Mouse (Mus musculus) urinary bladder, postnatal 4 days (tissue): ENCODE results near the gene Lag3.
"Not testable (repeated sequence)": the region's sequence is repeated elsewhere in the genome, so short reads cannot be mapped to it uniquely, and the experiment has no call there.

Experiments
- DNase-seq, 2 experiments: peaks; one replicate each; pipeline ENCODE4 v3.0.0; 2021 to 2022; ENCODE audit warnings: low spot score in 2 of 2

Lag3 gene

DNA sequence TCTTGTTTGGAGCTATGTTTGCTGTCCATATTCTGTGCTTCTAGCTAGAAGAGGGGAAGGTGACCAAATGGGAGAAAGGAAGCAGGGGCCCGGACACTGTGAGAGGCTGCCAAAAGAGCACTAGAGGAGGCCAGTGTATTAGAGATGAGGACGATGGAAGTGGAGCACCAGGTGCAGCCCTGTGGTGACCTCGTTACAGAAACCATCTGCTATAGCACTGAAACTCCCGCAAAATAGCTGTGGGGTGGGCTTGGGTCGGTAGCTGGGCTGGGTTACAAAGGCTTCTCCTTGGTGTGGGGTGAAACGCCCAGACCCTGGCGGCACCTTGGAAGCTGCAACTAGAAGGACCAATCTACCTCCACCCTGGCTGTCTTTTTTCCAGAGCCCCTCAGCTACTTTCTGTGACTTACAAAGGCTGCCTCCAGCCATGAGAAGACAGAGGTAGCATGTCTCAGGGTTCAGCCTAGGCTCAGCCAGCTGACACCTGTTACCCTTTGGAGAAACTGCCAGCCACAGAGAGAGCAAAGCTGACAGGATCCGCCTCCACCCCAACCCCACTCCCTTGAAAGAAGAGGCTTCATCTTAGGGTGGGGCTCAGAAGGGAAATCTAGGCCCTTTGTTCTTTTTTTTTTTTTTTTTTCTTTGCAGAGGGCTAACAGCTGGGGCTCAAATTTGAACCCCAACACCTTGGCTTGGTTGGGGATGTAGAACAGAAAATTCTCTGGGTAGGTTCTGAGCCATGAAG, 11.3 kb downstream of the Lag3 start:
- DNase-seq: no peak

DNA sequence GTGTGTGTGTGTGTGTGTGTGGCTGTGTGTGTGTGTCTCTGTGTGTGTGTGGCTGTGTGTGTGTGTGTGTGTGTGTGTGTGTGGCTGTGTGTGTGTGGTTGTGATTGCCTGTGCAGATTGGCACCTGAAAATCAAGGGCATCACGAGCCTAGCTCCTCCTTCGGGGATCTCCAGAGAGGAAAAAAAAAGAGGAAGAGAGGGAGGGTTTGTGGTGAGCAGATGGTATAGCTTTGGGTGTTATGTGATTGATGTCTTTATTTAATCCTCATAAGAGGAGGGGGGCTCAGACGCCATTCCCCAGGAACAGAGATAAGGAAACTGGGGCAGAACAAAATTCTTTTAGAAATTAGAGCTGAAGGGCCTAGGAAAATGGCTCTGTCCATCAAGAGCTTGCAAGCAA, 13.1 kb downstream of the Lag3 start:
- no peak for DNase-seq

DNA sequence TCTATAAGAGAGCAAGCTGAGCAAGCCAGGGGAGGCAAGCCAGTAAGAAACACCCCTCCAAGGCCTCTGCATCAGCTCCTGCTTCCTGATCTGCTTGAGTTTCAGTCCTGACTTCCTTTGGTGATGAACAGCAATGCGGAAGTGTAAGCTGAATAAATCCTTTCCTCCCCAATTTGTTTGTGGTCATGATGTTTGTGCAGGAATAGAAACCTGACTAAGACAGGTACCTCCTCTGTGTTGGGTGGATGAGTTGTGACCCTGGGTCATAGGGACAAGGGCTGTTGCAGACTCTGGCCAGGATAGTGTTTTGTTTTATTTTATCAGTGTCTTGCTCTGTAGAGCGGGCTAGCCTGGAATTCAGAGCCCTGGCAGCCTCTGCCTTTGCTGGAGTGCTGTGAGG, 17.4 kb downstream of the Lag3 start:
- not testable (repeated sequence) for DNase-seq

DNA sequence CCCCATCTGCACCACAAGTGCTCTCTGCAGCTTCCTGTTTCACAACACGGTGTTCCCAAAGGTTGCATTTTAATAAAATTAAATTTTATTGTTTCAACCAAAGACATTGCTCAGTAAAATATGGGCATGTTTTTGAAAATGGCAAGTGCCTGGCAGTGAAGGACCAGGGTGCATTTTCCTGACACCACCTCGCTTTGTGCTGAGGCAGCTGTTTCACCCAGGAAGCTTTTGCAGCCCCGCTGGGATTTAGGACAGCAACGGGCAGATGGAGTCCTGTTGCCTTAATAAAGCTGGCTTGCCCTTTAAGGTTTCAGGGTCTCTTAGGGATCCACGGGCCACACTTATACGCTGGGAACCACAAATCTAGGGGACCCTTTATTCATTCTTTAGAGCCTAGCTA, 20.5 kb downstream of the Lag3 start:
- no peak for DNase-seq

DNA sequence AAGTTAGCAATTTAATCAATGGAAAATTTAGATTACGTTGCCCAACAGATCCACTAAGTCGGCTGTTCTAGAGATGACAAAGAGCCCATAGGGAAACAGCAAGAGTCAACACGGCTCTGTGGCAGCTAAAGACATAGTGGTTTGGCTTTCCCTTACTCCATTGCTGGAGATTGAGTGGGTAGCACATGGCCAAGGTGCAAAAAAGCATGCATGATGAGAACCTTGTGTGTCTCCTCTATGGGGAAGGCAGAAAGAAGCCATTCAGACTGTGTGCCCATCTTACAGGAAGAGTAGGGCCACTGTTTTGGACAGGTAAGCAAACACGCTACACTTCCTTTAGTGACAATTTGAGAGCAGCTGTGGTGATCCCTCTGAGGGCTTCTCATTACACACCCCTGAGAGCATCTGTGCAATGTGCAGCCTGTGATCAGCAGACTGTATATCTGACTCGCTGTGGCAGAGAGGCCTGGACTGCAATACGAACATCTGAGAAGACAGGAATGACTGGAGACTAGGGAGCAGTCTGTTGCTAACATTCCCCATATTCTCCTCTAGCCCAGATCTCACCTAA, 22.9 kb downstream of the Lag3 start:
- DNase-seq: no peak

DNA sequence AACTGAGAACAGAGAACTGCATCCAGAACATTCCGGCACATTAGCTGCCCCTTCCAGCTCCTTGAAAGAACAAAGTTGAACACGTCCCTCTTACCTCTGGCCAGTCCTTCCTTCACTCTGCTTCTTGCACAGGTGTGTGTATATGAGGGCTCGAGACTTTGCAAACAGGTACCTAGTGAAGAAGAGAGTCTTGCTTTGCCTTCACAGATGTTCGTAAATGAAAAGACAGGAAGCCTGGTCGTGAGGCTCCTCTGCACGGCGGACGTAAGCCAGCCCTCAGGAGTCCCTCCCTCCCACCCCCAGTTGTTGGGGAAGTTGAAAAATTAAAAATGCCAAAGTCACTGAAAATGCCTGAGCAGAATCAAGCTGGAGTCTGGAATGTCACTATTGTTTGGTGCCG, 23.5 kb downstream of the Lag3 start, which contains the start of gene Cd4:
Gene Cd4, minus strand, starts transcription at position 236 of the 400 bp plus-strand sequence.
- no peak for DNase-seq

DNA sequence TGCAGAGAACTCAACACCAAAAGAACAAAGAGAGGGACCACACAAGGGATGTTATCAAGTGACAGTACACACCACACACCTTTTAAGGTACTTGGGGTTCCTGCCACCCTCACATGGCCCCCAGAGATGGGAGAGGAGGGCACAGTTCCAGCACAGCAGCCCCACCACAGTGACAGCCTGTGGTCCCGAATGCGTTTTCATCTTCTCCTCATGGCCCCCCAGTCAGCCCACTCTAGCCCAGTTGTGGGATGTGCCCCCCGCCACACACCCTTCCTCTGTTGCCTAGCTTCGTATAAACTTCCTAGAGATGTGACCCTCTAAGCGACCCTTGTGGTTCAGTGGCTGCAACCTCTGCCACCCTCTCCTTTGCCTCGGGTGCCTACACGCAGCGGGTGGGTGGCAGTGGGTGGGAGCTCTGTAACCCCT, 25.5 kb downstream of the Lag3 start:
- DNase-seq: no peak

DNA sequence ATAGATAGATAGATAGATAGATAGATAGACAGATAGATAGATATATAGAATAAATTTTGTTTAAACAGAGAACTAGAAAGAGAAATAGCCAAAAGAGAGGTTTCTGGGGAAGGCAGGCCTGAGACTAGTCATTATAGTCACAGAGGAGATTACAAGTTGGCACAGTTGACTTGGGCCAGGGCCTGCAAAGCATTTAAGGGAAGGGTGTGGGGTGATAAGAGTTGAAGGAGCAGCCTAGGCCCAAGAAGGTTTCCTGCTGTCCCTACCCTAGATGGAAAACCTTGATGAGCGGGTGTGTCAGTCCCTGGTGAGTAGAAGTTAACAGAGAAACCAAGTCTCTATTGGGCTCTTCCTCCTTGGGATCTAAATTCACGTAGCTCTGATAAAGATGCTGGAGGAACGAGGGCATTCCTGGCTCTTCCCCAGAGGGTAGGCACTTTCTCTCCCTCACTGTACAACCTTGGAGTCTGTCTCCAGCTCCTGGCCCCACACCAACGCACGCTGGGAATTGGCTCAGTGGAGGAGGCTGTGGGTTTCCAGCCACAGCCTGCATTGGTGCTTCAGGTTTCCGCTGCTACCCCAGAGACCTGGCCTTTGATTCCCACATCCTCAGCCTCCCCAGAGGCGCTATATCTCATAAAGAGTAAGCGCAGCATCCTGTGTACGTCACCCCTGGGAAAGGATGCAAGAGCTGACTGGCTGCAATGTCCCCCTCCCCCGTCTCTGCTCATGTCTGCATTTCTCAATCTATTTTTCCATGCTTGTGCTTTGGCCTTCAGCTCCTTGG, 26.6 kb downstream of the Lag3 start:
- no peak for DNase-seq

DNA sequence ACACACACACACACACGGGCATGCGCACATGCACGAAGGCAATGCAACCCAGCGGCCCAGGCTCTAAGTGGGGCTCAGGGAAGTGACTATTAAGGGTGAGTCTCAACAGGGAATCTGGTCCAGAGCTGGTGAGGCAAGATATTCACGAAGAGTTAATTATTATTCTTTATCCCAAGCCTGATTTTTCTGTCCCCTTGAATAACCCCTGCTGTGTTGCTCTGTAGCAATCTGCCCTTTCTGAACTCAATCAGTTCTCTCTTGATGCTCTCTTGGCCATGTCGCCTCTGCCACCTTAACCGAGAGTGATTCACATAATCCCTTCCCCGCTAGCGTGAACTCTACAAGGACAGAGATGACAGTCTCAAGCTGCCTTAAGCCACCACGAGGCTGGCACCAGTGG, 28.2 kb downstream of the Lag3 start:
- no peak for DNase-seq

DNA sequence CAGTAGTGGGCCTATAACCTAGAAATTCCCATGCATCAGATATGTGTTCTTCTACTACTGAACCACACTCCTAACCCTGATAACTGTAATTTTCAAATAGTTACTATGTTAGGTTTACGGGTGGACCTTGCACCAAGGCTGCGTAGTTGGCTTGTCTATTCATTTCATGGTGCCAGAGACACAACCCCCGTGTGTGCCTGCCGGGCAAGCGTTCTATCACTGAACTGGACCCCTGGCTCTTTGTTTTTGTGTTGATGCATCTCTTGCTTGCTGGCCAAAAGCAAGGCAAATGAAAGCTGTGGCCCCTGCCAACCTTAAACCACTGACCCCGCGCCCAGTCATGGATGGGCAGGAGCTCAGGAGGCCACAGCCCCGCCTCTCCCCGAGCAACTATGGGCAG, 29.7 kb downstream of the Lag3 start:
- DNase-seq: no peak

DNA sequence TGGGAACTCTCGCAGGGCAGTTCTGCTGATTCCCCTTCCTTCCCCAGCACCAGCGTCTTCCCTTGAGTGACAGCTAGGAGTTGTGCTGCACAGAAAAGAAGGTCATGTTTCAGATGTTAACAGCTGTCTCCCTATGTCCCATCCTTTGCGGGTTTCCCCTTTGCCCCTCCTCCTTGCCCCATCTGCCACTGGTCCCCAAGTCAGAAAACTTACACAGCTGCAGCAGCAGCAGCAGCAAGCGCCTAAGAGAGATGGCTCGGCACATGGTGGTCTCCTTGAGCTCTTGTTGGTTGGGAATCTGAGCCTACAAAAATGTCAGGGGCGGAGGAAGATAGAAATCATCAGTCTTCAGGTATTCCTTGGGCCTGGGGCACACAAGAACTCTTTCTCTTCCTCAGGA, 32.1 kb downstream of the Lag3 start:
- no peak for DNase-seq

DNA sequence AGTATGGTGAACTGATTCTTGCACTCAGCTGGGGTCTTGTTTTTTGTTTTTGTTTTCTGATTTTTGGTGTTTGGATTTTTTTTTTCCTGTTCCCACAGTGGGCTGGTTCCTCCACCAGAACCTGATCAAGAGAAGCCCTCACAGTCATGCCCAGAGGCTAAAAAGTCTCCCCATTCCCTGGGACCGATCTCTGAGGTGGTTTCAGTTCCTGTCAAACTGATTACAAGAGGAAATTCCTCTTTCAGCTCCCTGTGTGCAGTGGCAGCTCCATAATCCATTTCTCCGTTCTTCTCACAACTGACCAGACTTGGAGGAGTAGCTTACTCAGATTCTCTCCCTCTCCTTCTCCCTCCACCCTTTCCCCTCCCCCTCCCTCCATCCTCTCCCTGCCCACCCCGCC, 37.2 kb downstream of the Lag3 start:
- DNase-seq: no peak

DNA sequence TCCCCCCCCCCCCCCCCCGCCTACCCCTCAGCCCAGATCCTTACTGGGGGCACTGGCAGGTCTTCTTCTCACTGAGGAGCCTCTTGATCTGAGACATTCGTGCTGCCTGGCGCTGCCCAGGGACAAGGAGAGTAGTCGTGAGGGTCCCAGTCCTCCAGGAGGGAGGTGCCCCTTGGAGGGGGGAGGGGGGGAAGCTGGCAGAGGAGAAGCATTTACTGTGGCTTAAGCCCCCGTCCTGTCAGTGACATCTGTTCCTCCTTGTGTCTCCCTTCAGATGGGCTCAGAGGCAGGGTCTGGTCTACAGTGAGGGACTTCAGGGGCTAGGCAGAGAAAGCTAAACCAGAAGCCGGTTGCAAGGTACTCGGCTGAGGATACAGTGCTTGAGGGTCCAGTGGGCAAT, 44.9 kb downstream of the Lag3 start:
- no peak for DNase-seq

DNA sequence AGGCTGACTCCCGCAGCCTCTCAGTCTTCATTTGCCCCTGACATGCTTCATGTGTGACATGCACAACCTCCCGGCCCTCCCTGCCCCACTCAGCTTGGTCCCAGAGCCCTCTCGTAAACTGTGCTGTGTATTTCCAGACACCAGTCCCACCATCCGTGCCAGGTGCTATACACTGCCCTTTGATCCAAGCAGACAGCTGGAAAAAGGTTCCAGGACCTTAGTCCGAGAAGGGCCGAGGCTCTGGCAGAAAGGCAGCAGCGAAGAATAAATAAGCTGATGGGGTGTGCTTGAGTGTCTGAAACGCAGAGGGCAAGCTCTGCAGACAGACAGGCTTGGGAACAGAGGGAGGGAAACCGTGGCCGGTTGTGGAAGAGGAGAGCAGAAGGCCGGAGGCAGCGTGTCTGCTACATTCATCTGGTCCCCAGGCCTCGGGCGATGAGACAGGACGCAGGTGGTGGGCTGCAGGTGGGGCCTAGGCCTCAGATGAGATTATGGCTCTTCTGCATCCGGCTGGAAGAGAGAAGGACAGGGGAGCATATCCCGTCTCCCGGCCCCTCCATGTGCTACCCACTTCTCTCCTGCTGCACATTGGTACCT, 45.6 kb downstream of the Lag3 start:
- no peak for DNase-seq

DNA sequence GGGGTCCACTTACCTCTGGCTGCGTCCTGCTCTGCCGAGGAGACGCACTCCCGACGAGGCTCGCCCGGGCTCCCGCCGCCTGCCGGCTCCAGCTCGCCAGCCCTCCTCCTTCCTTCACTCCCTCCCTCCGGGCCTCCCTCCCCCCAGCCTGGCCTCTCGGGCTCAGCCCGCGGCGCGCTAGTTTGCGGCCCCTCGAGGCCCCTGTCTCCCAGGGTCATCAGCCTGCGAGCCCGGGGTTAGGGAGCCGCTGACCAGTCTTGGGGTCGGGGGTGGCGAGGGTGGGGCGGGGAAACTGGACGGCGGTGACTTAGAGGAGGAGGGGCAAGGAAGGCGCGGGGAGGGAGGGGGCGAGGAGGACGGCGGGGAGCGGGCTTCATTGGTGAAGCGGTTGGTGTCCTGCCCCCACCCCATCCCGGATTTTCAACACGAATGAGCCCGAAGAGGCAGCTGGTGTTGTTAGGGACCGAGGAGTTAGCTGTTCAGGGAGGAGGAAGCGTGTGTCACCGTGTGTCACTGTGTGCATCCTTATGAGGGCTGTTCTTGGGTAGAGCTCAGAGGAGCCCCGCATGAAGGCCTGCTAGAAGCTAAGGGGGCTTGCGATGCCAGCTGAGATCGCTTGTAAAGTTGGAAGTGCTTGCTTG, 47.7 kb downstream of the Lag3 start, which contains the start of gene Gpr162:
Gene Gpr162, minus strand, starts transcription at position 326 of the 641 bp plus-strand sequence.
- DNase-seq: peak in 1 of 2 experiments; percentile 62

DNA sequence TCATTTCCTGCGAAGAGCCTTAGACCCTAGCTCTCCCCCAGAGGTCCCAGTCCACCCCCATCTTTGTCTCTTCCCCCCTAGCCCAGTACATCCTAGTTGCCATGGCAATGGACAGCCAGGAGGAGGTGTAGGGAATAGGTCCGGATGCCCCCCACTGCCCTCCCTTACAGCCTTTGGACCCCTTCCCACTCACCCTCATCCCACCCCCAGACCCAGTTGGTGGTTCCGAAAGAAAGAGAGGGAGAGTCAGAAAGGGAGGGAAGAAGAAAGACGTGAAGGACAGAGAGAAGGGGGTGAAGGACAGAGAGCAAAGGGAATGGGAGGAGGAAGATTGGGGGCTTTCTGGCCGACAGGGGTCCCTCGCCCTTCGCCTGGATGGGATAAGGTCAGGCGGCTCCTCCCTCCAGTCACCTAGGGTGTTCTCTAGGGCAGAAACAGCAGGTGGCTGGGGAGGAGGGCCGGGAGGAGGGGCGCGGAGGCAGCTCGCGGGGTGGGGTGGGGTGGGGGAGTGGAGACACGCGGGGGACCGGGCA, 48.3 kb downstream of the Lag3 start:
- DNase-seq: no peak

DNA sequence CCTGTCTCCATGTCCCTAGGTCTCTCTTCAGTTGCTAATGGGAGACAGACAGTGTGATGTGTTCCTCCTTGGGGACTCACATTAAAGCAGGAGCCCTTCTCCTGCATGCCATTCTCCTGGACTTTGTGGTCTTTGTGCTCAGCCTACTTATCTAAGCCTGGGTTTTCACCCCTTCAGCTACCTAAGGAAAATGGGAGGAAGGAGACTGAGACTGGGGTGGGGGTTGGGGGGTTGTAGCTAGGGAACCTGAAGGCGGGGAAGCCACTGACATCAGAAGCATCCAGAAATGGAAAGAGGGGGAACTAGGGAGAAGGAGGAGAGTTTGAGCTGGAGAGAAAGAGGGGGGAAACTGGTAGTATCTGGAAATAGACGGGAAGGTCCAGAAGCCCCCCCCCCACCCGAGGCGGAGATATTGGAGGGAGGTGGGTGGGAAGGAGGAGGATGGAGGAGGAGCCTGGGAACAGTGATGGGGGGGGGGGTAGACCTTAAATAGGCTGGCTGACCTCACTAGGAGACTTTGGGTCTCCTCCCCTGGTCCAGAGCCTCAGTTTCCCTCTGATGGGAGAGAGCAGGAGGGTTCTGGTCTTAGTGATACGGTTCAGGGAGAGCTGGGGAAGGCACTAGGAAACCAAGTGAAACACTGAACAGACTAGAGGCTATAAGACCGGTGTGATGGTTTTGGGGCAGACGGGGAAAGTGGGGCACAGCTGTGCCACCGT, 48.9 kb downstream of the Lag3 start:
- DNase-seq: no peak

DNA sequence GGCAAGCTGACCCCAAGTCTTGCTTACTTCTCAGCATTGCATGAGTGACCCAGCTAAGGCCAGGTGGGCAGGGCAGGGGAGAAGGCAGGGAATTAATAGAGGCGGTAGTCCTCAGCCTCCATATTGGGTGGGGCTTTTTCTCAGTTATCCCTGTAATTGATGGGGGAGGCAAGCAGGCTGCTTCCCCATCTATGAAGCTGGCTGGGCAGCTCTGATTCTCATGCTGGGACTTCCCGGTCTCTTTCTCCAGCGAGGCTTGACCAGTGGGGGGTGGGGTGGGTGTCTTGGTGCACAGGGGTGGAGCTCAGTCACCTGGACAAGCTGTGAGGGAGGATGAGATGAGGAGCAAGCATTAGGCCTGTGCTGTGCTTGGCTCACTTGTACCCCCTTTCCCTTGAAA, 49.7 kb downstream of the Lag3 start:
- no peak for DNase-seq

DNA sequence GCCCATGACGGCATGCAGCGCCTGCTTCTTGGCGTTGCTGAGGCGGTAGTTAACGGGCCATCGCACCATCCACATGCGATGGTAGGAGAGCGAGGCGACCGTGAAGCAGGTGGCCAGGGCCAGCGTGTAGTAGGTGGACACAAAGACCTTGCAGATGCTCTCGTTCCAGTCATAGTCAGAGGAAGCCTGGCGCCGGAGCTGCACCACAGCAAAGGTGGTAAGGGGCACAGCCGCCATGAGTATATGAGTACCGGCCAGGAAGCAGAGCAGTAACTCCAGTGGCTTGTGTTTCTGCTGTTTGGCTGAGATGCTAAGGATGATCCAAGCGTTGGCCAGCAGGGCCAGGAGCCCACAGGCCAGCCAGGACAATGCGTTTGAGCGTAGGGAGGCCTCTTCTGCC, 50.2 kb downstream of the Lag3 start:
- no peak for DNase-seq

DNA sequence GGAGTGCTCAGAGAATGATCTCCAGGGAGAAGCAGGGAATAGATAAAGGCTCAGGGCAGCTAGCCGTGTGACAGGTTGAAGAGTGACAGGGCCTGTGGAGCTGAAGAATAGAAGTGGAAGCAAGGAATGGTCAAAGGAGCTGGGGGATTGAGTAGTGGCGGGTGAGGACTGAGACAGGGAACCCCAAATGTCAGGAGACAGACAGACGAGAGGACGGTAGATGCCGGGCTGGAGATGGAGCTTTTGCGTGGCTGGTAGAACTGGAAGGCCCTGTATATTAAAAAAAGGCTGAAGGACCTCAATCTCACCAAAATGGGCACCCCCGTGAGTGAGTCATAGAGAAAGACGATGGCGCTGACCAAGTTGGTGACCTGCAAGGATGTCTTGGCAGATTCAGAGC, 51.0 kb downstream of the Lag3 start:
- DNase-seq: no peak

DNA sequence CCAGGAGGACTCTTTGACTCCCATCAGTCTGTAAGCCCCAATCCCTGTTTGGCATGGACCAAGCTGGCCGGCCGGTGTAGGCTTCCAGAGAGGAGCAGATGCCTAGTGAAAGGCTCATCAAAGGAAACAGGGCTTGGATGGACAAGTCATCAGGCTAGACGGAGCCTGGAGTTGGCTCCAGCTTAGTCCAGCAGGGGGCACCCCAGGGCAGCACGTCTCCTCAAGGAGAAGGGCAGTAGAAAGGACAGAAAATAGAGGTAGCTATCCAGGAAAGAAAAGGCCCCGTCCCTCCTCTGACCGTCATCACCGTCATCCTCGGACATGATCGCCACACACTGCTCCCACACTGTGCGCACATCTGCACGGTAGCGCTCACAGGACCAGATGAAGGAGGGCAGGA, 51.8 kb downstream of the Lag3 start:
- peak; percentile 76 to 90 for DNase-seq
